Mouse (Mus musculus) forebrain, embryonic 10.5 days (tissue): ENCODE measurements at regions not wholly inside any gene's neighbourhood (a gene's known extent, or its start where the extent isn't known, plus 50 kb on each side); places are given as distances from the start of the nearest gene placed in this dataset.
A peak's percentile ranks its signal among the peaks of the same experiment; 100 is the strongest.

ENCODE experiments used
- DNase-seq: peaks from one replicate; pipeline ENCODE4 v3.0.0-alpha.2; 2017; ENCODE audit warnings: low spot score; ENCODE audit errors: extremely low spot score
- H3K27ac ChIP-seq: fragments of 300-500 bp; sonication (generic); 2 replicates; pipeline ENCODE4 v1.5.1; 2016; ENCODE audit warnings: mild to moderate bottlenecking
- H3K27me3 ChIP-seq: fragments of 300-500 bp; sonication (generic); 2 replicates; pipeline ENCODE4 v1.6.1; 2016; ENCODE audit warnings: mild to moderate bottlenecking; ENCODE audit not compliant: poor library complexity, severe bottlenecking
- H3K36me3 ChIP-seq: fragments of 300-500 bp; sonication (generic); replicated peaks from 2 replicates; pipeline ENCODE4 v1.6.1; 2016; ENCODE audit warnings: mild to moderate bottlenecking, moderate library complexity
- H3K4me1 ChIP-seq: fragments of 300-500 bp; sonication (generic); 2 replicates; pipeline ENCODE4 v1.6.1; 2016
- H3K4me3 ChIP-seq: fragments of 300-500 bp; sonication (generic); 2 replicates; pipeline ENCODE4 v1.5.1; 2016; ENCODE audit warnings: mild to moderate bottlenecking, moderate library complexity
- H3K9me3 ChIP-seq: fragments of 300-500 bp; sonication (generic); 2 replicates; pipeline ENCODE4 v1.6.1; 2016; ENCODE audit warnings: mild to moderate bottlenecking, moderate library complexity
- WGBS: fragments of 180-500 bp; shearing (Covaris S2); methylation state at CpG from one replicate; pipeline ENCODE4 v1.1.7; 2016; 5-methylcytosine and 5-hydroxymethylcytosine counted together

DNA sequence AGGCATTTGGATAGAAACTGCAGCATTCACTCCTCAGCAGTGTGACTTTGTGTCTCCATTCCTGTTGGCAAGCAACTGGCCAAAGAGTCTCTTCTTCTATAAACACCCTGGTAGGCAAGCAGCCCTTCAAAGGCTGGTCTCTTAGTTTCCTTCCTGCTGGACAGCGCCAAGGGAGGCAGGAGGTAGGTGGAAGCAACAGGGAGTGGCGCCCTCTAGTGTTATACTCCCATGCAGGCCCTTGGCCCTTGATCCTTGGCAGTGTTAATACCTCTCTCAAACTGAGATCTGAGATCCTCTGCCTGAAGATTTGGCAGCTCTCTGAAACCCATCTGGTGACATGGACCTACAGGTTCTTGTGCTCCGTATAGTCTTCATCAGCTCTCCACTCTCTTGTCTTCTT, 51.3 kb upstream of the Opcml start:
- no peaks in the 10 kb centered on the region for H3K9me3 ChIP-seq
- no peak overlapping the region for H3K27ac ChIP-seq
- H3K4me3 ChIP-seq, result no peak overlapping the region
- no peaks in the 10 kb centered on the region for H3K27me3 ChIP-seq
- no peaks in the 10 kb centered on the region for H3K36me3 ChIP-seq
- DNase-seq, result peak; percentile 23
- WGBS, result 26% methylated on average over 3 of the region's 3 CpGs
- peaks cover 7% of the 10 kb centered on the region for H3K4me1 ChIP-seq
